Mouse (Mus musculus) CD4-positive helper T cell, adult 2 months (primary cell): ENCODE results near the gene Arpp21.

ENCODE experiments used
- DNase-seq: peaks from one replicate; pipeline ENCODE4 v3.0.0-alpha.2; 2012; ENCODE audit warnings: low read depth, missing footprints, low spot score

Arpp21 gene

DNA sequence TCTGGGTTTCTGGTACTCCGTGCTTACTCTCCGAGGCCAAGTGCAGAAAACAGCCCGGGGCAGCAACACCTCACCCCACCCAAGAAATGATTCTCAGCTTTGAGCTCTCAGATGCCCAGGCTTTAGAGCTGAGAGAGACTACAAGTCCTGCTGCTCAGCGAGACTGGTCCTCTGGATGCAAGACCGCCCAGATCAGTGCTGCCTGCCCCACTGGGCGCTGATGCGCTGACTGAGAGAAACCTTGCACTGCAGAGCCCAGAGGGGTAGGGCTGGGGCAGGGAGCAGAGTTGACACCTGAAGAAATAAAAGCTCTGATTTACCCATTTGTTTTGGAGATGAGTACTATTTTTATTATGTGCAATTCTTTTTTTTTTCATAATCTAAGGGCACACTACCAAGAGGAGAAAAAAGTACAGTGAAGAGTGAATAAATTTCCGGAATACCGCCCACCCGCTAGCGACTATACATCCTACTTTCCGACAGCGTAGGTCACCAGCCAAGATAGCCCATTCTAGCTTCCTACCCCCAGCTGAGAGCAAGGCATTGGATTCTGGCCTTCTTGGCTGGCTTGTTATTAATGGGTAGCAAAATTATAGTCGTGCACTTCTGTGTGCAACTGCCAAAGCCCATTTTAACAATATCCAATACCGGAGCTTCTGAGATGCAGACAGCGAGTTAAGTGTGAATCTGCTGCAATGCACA, at the start of gene Arpp21:
Gene Arpp21 (minus strand): TSS at position 243 of the 702 bp plus-strand sequence.
- DNase-seq = no peak

DNA sequence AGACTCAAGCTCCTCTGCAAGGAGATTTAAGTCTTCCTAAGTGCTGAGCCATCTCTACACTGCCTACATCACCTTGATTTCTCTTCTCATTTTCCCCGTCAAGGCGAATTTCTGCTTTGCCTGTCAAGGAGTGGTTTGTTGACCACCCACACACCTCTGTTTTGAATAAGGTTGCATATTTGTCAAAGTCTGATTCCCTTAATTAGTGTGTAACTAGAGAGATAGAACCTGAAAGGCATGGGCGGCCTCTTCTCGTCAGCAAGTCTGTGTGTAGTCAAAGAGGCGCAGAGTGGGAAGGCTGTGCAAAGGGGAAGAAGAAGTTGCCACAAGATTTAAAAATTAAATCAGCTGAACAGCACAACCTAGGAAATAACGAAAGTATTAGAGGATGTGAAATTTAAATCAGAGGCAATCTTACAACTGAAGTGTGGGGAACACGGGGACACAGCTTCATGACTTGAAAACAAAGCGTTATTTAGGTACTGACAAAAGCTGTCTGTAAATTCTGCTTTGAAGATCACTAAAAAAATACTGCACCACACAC, 36.8 kb upstream of the Arpp21 start:
- no peak for DNase-seq

DNA sequence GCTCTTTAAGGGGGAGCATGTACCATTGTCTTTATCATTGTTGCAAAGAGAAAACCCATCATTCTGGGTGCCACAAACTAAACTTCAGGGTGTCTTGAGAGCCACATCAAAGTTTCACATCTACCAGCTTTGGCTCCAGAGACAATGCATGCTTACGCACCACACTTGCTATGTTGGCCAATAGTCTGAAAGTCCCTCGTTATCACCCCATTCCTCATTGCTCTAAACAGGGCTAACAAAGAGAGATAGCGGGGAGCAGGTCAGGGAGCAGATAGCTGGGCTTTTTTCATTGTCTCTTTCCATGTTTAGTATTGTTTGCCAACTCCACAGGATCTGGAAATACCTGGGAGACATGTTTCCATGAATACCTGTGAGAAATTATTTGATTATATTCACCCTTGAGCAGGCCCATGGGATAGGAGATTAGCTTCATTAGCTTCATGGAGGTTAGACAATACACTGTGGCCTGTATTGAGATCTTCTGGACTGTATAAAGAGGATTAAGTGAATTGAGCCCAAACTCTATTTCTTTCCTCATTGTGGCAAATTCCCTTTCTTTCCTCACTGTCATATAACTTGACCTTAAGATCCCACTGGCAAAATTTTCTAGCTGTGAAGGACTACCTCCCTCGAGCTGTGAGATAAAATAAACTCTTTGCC, 29.4 kb upstream of the Arpp21 start:
- no peak for DNase-seq

- no peak for DNase-seq
Observed at GRCm38 (mm10) chr9:112261986-112262901, 26.5 kb upstream of the Arpp21 start.

- no peak for DNase-seq
Observed at GRCm38 (mm10) chr9:112261556-112261955, 25.8 kb upstream of the Arpp21 start.

DNA sequence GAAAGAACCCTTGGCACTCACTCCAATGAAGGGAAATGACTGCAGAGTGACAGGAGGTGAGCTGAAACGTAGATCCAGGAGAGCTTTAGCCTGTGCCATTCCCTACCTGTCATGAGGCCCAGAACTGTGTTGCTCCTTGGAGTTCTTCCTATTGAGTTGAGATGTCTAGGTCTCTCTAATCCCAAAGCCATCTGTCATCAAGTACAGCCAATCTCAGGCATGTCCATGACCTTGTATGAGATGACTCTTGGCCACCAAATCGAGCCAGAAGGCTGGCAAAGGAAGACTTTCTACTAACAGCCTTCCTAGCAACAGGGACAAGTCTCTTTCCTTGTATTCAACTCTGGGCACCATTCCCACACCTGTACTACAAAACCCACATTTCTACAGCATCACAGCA, 25.0 kb upstream of the Arpp21 start:
- no peak for DNase-seq

GRCm38 (mm10) chr9:112258560-112258959, 22.8 kb upstream of the Arpp21 start:
- no peak for DNase-seq

DNA sequence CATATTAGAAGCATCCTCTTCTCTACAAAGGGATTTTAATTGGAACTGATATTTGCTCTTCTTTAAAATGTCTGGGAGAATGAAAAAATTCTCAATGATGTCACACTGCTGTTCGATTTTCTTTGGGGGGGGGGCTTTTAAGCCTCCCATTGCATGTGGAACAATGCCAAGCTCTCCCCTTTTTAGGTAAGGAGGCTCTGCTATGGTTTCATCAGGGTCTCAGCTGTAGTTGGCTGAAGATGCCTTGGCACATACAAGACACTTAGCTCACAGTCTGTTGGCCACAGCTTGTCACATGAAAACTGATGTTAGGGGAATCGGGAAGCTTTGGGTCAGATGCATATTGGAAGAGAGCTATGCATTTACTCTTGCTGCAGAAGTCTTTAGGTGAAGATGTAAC, 20.2 kb upstream of the Arpp21 start:
- no peak for DNase-seq

DNA sequence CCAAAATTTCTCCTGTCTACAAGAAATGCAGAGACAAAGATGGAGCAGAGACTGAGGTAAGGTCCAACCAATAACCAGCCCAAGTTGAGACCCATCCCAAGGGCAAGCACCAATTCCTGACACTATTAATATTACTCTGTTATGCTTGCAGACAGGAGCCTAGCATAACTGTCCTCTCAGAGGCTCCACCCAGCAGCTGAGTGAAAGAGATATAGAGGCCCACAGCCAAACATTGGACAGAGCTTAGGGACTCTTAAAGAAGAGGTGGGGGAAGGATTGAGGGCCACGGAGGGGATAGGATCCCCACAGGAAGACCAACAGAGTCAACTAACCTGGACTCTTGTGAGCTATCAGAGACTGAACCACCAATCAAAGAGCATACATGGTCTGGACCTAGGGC, 18.0 kb upstream of the Arpp21 start:
- no peak for DNase-seq

GRCm38 (mm10) chr9:112251857-112252256, 16.1 kb upstream of the Arpp21 start:
- DNase-seq = no peak

GRCm38 (mm10) chr9:112251339-112251738, 15.6 kb upstream of the Arpp21 start:
- no peak for DNase-seq

DNA sequence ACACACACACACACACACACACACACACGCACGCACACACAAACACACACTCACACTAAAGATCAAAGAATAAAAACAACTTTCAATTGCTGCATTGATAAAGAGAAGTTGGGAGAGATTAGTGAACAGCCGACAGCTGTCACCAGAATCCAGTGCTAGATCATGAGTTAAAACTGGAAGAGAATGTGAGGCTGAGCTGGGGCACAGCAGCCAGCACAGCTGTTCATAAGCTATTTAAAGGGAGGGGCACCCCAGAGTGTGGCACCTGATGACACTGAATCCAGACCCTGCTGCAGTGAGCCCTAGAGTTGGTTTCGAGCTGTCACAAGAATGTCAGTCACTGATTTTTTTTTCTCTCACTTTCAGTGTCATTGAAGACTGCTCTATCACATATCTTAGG, 14.0 kb upstream of the Arpp21 start:
- DNase-seq = no peak

GRCm38 (mm10) chr9:112247183-112247582, 11.4 kb upstream of the Arpp21 start:
- no peak for DNase-seq

GRCm38 (mm10) chr9:112238168-112238567, 2.4 kb upstream of the Arpp21 start:
- no peak for DNase-seq

GRCm38 (mm10) chr9:112236551-112236950, 813 bp upstream of the Arpp21 start:
- DNase-seq = no peak

GRCm38 (mm10) chr9:112235041-112235695, 570 bp downstream of the Arpp21 start:
- DNase-seq = no peak

- no peak for DNase-seq
Observed at GRCm38 (mm10) chr9:112234505-112235024, 1.2 kb downstream of the Arpp21 start.

- no peak for DNase-seq
Observed at GRCm38 (mm10) chr9:112233822-112234504, 1.8 kb downstream of the Arpp21 start.

DNA sequence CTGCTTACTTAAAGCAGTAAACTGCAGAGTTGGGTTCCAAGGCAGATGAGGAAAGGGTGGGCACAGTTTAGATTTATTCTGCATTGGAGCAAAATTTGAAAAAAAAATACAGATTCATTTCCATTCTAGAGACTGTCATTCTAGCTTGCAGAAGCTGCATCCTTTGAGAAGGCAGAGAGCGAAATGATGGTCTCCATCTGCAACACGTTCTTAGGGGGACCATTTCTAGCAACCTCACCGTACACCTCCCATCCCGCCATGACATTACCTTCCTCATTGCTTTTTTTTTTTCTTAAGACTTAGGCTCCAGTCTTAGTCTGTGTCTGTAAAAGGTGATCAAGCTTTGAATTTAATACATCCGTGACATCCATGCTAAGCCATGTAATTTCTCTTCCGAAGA, 2.4 kb downstream of the Arpp21 start:
- no peak for DNase-seq

- no peak for DNase-seq
Observed at GRCm38 (mm10) chr9:112231935-112232575, 3.7 kb downstream of the Arpp21 start.
